Mouse (Mus musculus): ENCODE measurements around the gene Wdr64. TPM values are rescaled to one million over a fixed set of nuclear protein-coding genes. Genes with fewer than 3 reads are reported as not detected.

The Wdr64 gene
- not detected for total RNA-seq (2021)

DNA sequence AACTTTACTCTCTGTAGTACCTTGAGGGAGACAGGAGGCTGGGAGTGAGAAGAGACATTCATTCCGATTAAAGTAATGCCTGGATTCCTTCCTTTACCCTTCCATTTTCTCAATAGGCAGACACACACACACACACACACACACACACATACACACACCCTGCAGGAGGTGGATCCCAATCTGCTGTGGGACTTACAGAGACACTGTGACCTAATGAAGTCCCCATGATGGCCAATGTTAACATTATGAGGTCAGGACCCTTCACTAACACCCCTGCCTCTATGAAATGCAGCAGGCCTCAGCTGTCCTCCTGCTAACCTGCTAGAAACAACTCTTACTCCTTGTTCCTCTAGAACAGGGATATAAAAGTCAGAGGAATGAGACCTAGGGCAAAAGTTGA is at the start of gene Wdr64:
TSS of gene Wdr64 (plus strand) at position 301 of the 400 bp plus-strand sequence.
- intact Hi-C loops (cut with DNase I) = loop anchor here (10.0 kb wide), 1 partner anchor 167 kb away; no protein-coding TSS in a partner anchor
- DNase-seq (ENCODE audit: extremely low spot score in 1 of 2, low spot score in 2 of 2) = no peak

DNA sequence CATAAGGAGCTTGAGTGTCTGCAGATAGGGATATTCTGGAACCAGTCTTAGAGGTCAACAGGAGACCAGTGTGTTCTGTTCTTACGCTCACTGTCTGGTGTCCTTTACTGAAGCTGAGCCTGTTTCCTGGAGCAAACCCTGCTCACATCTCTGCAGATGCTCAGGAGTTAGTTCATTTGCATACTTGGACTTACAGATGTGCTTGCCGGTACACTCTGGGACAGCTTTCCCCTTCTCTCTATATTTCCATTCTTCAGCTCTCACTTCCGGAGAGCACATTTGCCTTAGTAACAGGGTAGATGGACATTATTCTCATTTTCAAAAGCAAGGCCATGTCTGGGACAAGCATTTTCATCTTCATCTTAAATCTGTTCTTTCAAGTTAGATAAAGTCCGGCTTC is 49.8 kb upstream of the Wdr64 start:
- DNase-seq (ENCODE audit: extremely low spot score in 1 of 2, low spot score in 2 of 2) = no peak
- intact Hi-C loops (cut with DNase I) = no loop called here

DNA sequence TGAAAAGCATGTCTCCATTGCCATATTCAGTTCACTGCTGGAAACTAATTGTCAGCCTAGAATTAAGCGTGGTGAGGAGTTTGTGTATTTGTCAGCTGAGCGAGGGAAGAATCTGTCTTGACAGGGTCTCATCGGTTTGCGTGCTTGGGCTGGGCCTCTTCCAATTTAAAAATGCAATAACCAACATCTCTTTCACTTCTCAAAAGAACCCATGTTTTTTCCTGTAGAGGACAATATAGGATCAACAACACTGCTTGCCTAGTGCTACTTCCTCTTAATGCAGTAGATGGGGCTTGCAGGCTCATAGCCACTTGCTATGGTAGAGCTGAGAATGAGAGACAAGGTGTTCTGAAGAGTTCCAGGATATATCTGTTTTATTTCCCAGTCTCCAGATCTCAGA is 38.5 kb upstream of the Wdr64 start:
- DNase-seq (ENCODE audit: extremely low spot score in 1 of 2, low spot score in 2 of 2) = no peak
- intact Hi-C loops (cut with DNase I) = no loop called here

DNA sequence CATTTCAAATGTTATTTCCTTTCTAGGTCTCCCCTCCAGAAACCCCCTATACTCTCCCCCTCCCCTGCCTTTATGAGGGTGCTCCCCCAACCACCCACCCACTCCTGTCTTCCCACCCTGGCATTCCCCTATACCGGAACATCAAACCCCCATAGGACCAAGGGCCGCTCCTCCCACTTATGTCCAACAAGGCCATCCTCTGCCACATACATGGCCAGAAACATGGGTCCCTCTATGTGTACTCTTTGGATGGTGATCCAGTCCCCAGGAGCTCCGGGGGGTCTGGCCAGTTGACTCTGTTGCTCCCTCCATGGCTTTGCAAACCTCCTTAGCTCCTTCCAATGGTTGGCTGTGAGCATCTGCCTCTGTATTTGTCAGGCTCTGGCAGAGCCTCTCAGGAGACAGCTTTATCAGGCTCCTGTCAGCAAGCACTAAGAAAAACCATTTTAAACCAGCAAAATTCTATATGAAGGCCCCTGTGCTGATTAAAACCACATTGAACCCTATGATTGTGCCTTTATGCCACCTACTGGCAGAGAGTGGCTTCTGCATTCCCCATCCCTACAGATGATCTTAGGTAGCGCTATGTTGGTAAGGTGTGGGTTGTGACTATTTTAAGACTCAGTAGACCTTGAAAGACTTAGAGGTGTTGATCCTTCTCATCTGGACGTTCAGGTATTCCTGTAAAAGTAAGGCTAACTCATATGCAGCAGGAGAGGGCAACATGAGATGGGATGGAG is 29.6 kb upstream of the Wdr64 start:
- intact Hi-C loops (cut with DNase I) = loop anchor here (5.0 kb wide), 1 partner anchor 42 kb away; the partner anchor contains the start of gene Fh1
- no peak for DNase-seq (ENCODE audit: extremely low spot score in 1 of 2, low spot score in 2 of 2)

DNA sequence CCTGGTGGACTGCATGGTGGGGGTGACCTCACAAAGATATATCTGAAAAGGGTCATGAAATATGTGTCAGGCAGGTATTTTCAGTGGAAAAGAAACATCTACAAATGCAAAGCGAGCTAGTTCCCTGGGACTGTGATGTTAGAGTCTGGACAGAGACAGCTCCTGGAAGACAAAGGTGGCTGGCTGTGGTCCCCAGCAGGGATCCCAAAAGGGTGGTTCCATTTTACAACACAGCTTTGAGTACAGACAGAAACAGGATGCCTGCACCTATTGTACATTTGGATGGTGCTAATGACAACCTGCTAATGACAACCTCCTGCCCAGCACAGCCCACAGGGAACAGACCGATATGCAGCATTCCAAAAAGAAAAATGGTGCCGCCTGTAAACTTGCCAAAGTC is 28.9 kb upstream of the Wdr64 start:
- no peak for DNase-seq (ENCODE audit: extremely low spot score in 1 of 2, low spot score in 2 of 2)
- intact Hi-C loops (cut with DNase I) = loop anchor here (5.0 kb wide), 1 partner anchor 42 kb away; the partner anchor contains the start of gene Fh1

DNA sequence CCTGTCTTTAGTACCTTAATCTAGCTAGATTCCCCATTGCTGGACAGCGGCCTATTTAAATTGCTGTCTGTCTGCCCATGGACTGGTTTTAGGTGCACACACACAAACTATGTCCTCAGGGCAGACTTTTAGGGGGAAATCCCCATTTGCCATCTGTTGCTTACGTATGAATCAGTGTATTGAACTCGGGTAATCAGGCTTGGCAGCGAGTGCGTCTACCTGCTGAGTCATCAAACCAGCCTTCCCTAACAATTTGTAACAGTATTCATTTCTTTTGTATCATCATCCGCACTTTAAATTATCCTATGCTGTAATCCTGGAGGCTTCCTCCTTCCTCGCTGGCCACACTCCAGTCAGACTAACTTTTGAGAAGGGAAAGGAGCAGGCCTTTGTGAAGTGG is 28.4 kb upstream of the Wdr64 start:
- intact Hi-C loops (cut with DNase I) = loop anchor here (5.0 kb wide), 1 partner anchor 252 kb away; the partner anchor contains the start of gene Gm38100
- no peak for DNase-seq (ENCODE audit: extremely low spot score in 1 of 2, low spot score in 2 of 2)

DNA sequence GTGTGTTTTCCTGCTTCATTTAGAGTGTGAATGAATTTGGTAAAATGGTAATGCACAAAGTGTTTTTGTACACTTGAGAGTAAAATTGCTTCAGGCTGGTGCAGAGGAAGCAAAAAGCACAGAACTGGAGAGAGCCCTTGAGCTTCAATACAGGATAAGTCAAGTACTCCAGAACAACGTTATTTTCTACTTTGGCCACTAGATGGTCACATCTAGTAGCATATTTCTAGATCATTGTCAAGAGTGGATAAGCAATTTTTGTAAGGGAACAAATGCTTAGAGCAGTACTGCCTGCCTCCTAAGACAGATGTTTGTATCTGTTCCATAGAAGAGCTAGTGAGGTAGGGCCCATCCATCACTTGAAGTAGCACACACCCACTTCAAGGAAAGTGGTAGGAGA is 26.8 kb upstream of the Wdr64 start:
- no peak for DNase-seq (ENCODE audit: extremely low spot score in 1 of 2, low spot score in 2 of 2)
- intact Hi-C loops (cut with DNase I) = loop anchor here (5.0 kb wide), 1 partner anchor 251 kb away; the partner anchor contains the start of gene Gm38100

DNA sequence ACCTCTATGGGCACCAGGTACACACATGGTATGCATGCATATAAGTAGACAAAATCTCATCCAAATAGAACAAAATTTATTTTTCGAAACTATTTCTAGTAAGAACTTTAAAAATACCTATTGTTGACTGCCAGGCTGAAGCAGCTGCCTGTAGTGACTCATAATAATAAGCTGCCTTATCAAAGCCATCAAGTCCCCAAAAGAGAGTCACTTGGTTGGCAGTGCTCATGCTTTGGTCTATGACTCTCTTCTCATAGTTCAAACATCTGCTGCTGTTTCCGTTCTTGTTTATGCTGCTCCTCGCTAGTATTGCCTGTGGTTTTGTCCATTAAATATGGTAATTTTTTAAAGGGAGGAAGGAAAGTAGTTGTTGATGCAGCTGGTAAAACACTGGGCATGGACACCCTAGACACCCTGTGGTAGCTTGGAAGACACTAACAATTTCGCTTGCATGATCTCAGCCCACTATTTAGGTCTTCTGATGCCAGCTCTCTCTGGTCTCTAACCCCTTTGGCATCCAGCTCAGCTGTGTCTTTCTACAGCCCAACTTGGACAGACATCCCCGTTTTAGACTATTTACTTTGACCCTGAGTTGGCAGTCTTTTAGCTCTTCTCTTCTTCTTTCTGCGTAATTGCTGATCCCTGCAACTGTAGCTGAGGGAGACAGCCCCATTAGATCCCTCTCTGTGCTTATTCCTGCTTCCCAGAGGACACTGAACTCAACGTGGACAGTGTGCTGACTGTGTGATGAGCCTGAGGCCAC is 24.6 kb upstream of the Wdr64 start:
- DNase-seq (ENCODE audit: extremely low spot score in 1 of 2, low spot score in 2 of 2) = no peak
- intact Hi-C loops (cut with DNase I) = loop anchor here (5.0 kb wide), 1 partner anchor 249 kb away; the partner anchor contains the start of gene Gm38100

DNA sequence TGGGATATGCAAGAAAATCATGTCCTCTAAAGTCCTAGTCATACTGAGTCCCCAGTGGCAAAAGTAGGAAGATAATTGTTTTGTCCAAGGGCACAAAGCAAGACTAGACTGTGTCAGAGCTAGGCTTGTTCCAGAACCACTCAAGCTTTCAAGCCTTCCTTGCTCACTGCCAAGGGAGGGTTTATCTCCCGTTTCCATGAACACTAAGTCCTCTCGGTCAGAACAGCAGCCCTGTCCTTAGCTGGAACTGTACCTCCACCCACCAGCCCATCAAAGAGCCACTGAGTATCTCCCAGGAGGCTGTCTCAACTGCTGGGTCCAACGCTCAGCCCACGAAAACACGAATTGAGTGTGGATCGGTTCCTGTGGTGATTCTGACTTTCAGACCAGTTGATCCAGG is 23.3 kb upstream of the Wdr64 start:
- intact Hi-C loops (cut with DNase I) = no loop called here
- DNase-seq (ENCODE audit: extremely low spot score in 1 of 2, low spot score in 2 of 2) = no peak

DNA sequence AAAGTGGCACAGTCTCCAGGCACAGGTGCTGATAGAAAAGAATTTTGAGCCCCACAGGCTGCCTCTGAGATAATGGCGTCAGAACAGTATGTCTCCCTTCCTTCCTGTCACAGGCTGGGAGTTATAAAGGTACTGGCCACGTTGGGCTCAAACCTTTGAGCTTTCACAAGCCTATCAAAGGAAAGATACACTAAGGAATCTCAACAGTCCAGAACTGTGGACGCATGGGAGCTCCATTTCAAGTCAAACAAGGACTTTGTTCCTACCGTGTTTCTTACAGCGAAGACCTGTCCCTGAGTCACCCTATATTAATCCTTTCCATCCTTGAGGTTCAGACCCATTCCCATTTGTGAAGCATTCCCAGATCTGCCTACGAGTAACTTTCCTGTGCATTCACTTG is 20.9 kb upstream of the Wdr64 start:
- DNase-seq (ENCODE audit: extremely low spot score in 1 of 2, low spot score in 2 of 2) = no peak
- intact Hi-C loops (cut with DNase I) = no loop called here

DNA sequence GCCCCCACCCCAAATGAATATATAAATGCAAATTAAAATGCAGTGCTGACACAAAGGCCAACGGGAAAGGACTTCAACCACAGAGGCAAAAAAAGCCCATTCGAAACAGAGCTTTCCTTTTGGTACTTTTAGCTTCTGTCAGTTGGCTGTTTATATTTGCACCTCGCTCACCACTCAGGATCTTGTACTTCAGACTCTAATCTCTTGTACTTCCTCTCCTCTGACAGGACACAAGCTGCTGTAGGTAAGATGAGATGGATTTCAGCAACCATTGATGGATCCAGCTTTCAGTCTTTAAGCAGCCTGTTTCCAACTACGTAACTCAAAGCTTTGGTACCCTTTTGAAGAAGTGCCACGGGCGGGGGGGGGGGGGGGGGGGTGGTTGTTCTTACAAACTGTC is 17.4 kb upstream of the Wdr64 start:
- no peak for DNase-seq (ENCODE audit: extremely low spot score in 1 of 2, low spot score in 2 of 2)
- intact Hi-C loops (cut with DNase I) = no loop called here

DNA sequence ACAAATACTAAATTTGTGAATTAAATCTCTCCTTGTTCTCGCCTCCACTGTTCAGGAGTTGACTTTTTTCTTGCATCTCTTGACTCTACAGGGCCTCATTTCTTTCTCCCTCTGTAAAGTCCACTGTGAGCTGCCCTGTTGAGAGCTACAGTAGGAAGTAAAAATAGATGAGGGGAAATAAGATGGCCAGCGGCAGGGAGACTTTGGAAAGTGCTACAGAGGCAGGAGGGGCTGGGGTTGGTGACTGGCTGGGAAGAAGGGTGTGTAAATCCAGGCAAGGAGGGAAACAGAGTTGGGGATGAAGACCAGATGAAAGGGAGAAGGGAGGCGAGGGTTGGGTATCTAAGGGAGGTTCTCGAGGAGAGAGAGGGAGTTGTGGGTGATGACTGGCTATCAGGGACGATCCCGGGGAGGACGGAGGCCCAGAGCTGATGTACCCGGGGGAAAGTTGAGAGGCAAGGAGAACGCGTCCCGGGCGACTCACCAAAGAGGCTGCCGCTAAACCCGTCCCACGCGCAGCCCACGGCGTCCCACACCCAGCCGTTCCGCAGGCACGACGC is 6.6 kb upstream of the Wdr64 start:
- DNase-seq (ENCODE audit: extremely low spot score in 1 of 2, low spot score in 2 of 2) = no peak
- intact Hi-C loops (cut with DNase I) = loop anchor here (10.0 kb wide), 1 partner anchor 173 kb away; no protein-coding TSS in a partner anchor

DNA sequence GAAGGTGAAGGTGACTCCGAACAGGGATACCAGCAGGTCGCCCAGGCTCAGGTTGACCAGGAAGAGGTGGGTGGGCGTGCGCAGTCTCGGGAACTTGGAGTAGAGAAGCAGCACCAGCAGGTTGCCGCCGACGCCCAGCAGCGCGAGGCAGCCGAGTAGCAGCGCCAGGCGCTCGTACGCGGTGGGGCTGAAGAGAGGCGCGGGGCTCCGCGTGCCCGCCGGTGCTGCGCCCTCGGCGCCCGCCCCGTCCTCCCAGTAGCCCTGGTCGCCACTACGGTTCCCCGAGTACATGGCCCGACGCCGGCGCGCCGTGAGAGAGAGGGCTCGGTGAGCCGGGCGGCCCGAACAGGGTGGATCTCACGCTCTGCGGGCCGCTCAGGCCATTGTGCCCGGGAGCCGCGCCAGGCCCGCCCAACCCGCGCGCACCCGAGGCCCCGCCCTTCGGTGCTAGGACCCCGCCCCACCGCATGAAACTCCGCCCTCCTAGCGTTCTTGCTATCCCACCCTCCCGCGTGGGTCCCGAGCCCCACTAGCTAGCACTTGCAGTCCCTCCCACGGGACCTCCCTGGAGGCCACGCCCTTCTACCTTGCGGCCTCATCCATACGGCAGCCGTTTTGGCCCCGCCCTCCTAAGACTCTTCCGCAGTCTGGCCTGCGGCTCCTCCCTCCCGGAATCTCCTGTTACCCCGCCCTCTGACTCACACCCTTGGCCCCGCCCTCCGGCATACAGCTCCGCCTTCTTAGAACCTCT is 6.0 kb upstream of the Wdr64 start, which contains the start of the genes Opn3 and Chml:
TSS of gene Opn3 (minus strand) at position 531 of the 751 bp plus-strand sequence.
TSS of gene Chml (minus strand) at position 656 of the 751 bp plus-strand sequence.
- intact Hi-C loops (cut with DNase I) = loop anchor here (10.0 kb wide), 1 partner anchor 172 kb away; no protein-coding TSS in a partner anchor
- peak; percentile 96 to 98 for DNase-seq (ENCODE audit: extremely low spot score in 1 of 2, low spot score in 2 of 2)

DNA sequence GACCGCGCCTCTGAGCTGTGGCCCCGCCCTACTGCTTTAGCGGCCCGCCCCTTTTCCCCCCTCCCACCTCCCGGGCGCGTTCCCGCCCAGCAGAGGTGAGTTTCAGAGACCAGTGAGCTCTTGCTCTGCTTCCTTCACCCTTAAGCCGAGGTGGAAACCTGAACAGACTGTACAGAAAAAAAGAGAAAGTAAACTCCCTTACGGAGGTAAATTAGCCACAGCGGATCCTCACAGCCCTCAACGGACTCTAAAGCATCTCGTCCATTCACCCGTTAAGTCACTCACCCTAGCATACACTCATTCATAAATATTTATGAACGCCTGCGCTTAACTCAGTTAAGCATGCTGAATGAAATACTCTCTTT is 5.4 kb upstream of the Wdr64 start:
- intact Hi-C loops (cut with DNase I) = loop anchor here (10.0 kb wide), 1 partner anchor 172 kb away; no protein-coding TSS in a partner anchor

DNA sequence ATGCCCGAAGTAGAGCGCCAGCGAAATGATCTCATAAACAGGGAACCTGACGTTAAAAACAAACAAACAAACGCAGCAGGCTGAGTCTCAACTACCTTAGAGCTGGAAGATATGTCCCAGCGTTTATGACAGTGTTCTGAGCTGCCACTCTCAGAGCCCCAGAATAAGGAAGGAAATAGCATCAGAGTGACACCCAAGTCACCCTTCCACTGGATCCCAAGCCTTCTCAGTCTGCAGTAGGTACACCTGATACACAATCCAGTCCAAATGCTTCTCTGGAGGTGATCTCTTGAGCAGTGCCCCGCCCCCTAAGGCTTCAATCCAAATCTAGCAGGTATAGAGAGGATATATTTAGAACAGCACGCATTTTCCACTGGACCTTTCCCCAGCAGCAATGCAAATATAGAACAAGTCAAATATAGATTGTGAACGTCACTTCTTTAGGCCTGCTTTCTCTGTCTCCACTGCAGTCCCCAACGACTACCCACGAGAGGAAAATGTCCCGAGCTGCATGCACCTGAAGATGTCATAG is 4.9 kb upstream of the Wdr64 start:
- intact Hi-C loops (cut with DNase I) = loop anchor here (10.0 kb wide), 1 partner anchor 171 kb away; no protein-coding TSS in a partner anchor
- DNase-seq (ENCODE audit: extremely low spot score in 1 of 2, low spot score in 2 of 2) = no peak

More for the DNA sequence above, 5.4 kb upstream of the Wdr64 start:
- no peak for DNase-seq (ENCODE audit: extremely low spot score in 1 of 2, low spot score in 2 of 2)

DNA sequence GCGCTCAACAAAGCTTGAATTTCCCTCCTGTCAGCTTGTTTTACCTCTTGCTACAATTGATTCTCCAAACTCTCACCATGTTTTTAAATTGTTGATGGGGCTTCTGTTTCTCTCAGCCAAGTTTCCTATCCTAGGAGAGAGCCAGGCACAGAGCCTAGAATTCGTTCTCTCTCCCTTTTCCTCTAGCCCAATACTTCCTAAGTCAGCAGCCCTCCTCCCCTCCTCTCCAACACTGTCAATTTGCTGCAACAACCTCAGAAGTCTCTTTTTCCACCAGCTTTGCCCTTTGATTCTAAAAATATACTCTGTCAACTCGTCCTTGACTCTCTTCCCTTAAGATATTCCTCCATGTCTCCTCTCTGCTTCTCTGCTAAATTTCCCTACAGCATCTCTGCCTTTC is 982 bp downstream of the Wdr64 start:
- DNase-seq (ENCODE audit: extremely low spot score in 1 of 2, low spot score in 2 of 2) = no peak
- intact Hi-C loops (cut with DNase I) = loop anchor here (10.0 kb wide), 1 partner anchor 165 kb away; no protein-coding TSS in a partner anchor

DNA sequence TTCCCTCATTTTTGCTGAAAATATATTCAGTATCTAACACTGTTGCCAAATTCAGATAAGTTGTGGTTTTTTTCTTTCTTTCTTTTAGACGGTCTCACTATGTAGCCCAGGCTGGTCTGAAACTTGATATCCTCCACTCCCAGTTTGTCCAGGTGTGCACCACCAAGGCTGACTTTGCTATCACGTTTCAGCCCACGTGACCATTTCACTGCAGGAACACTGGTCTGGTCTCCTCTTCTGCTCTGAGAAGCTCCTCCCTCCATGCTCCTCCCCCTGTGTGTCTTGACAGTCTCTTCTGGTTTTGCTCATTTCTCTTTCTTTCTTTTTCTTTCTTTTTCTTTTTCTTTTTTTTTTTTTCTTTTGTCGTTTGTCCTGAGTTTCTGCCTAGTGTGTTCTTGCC is 1.4 kb downstream of the Wdr64 start:
- DNase-seq (ENCODE audit: extremely low spot score in 1 of 2, low spot score in 2 of 2) = no peak
- intact Hi-C loops (cut with DNase I) = loop anchor here (10.0 kb wide), 1 partner anchor 165 kb away; no protein-coding TSS in a partner anchor

DNA sequence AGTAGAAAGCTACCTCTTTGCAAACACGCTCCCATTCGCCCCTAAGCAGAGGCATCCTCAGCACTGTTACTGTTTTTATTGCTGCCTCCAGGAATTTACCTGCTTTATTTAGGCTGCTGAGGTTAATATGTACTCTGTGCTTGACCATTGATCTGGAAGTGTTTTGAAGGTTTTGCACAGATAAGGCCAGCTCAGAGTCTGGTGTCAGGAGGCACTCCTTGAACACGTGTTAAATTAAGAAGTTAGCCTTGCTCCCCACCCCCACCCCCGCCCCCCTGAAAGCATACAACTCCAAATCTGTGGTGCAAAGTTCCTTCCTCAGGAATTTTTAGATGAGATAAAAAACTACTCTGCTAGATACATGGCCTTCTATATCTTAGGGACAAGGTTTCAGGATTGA is 2.8 kb downstream of the Wdr64 start:
- no peak for DNase-seq (ENCODE audit: extremely low spot score in 1 of 2, low spot score in 2 of 2)
- intact Hi-C loops (cut with DNase I) = no loop called here

Measured in left cerebral cortex, postnatal 10 days (tissue).